Mouse (Mus musculus) limb, embryonic 11.5 days (tissue): Measurements from ENCODE around the gene Gtf2h3. TPM values are rescaled to one million over a fixed set of nuclear protein-coding genes. Genes with fewer than 3 reads are reported as not detected.
"Not testable (repeated sequence)": the region's sequence is repeated elsewhere in the genome, so short reads cannot be mapped to it uniquely, and the experiment has no call there.

ENCODE experiments used
- ATAC-seq: fragments of 200-750 bp; cut with Nextera tagmentation; 2 replicates; pipeline ENCODE4 v1.8.0; 2017; ENCODE audit warnings: low read depth; ENCODE audit not compliant: insufficient number of reproducible peaks, low FRiP score, low TSS enrichment
- DNase-seq: peaks from one replicate; pipeline ENCODE4 v3.0.0-alpha.2; 2015; ENCODE audit warnings: low spot score
- H3K27ac ChIP-seq: fragments of 300-500 bp; sonication (generic); replicated peaks from 2 replicates; pipeline ENCODE4 v1.5.1; 2014; ENCODE audit warnings: low read depth, mild to moderate bottlenecking, low read length
- H3K27me3 ChIP-seq: fragments of 300-500 bp; sonication (generic); 2 replicates; pipeline ENCODE4 v1.6.1; 2014; ENCODE audit warnings: mild to moderate bottlenecking, low read length, mixed read lengths; ENCODE audit not compliant: control insufficient read depth, insufficient read depth
- H3K36me3 ChIP-seq: fragments of 300-500 bp; sonication (generic); 2 replicates; pipeline ENCODE4 v1.6.1; 2014; ENCODE audit warnings: mild to moderate bottlenecking, low read length, moderate library complexity, mixed read lengths; ENCODE audit not compliant: control insufficient read depth, insufficient read depth
- H3K4me1 ChIP-seq: fragments of 300-500 bp; sonication (generic); 2 replicates; pipeline ENCODE4 v1.6.1; 2014; ENCODE audit warnings: low read length, mixed read lengths; ENCODE audit not compliant: control insufficient read depth, insufficient read depth
- H3K4me2 ChIP-seq: fragments of 300-500 bp; sonication (generic); 2 replicates; pipeline ENCODE4 v1.6.1; 2014; ENCODE audit warnings: low read depth, mild to moderate bottlenecking, moderate library complexity; ENCODE audit not compliant: severe bottlenecking
- H3K4me3 ChIP-seq: fragments of 300-500 bp; sonication (generic); 2 replicates; pipeline ENCODE4 v1.5.1; 2014; ENCODE audit warnings: low read depth, low read length
- H3K9ac ChIP-seq: fragments of 300-500 bp; sonication (generic); 2 replicates; pipeline ENCODE4 v1.6.1; 2014; ENCODE audit warnings: mild to moderate bottlenecking, low read length
- H3K9me3 ChIP-seq: fragments of 300-500 bp; sonication (generic); 2 replicates; pipeline ENCODE4 v1.6.1; 2016; ENCODE audit warnings: low read length; ENCODE audit not compliant: control insufficient read depth
- WGBS: fragments of 180-500 bp; shearing (Covaris S2); extraction: QIAGEN DNeasy Blood & Tissue Kit; methylation state at CpG from one replicate; pipeline ENCODE4 v1.1.7; 2014; 5-methylcytosine and 5-hydroxymethylcytosine counted together
- polyA plus RNA-seq: library from polyadenylated mRNA; unstranded; fragments of >200 nt; fragmentation: Nextera tagmentation; extraction: Ambion mirVana; gene quantifications from 2 replicates; pipeline ENCODE4 v1.2.1, GENCODE M21; 2014

Gtf2h3 gene
- polyA plus RNA-seq, 1 experiment from 2014 or later: 98.7 TPM

DNA sequence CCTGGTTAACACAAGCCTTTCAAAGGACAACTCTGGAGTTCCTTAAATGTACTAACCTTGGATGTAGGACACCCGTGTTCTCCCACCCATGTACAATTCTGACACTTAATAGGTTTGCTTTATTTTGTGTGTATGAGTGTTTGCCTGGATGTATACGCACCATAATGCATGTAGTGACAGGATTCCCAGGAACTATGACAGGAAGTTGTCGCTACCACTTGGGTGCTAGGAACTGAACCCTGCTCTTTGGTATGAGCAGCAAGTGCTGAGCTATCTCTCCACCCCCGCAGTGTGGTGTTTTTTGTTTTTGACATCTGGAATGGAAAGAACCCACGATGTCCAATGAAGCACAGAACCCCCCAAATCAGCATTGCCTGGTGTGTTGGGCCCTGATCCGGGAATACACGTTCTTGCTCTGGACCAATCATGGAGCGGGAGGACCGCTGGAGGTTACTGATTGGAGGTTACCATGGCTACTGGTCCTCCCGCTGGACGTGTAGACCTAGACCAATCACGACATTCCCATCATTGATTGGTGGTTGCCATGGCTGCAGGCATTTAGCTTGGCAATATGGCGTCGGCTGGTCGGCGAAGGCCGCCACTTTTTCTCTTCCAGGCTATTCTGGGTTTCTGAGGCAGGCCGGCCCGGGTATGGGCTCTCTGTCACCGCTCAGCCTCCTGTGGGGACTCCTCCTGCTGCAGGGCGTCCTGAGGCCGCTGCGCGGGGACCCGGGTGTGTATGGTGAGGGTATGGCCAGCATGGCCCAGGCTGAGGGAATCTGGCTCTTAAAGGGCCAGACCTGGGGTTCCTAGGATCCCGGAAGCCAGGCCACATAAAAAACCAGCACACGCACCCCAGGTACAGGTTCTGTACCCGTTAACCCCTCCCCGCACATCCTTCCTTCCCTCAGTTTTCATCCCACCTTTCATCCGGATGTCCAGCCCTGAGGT lies 19.6 kb downstream of the Gtf2h3 start:
- Histone ChIP-seq H3K36me3 (peaks cover 10% of the 10 kb centered on the region), H3K27me3 (no peaks in the 10 kb centered on the region), H3K4me3 (peak overlapping the region; percentile 77), H3K9me3 (no peaks in the 10 kb centered on the region), H3K9ac (peak overlapping the region; percentile 73), H3K4me1 (0 out of 2 replicates have a peak, but pooled peaks cover 5% of the 10 kb centered on the region), H3K4me2 (peak overlapping the region; percentile 83), H3K27ac (no peak overlapping the region)
- peak; percentile 92 for DNase-seq
- 7% methylated on average over 30 of the region's 30 CpGs for WGBS
- ATAC-seq: peak; percentile 99

DNA sequence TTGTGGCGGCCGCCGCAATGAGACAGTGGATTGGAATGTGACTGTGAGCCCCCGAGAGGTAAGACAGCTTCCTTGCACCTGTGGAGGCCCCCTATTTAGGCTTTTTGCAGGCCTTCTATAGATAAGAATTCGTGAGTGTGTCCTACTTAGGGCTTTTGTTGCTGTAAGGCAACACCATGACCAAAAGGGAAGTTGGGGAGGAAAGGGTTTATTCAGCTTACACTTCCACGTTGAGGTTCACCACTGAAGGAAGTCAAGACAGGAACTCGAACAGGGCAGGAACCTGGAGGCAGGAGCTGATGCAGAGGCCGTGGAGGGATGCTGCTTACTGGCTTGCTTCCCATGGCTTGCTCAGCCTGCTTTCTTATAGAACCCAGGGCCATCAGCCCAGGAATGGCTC lies 20.8 kb downstream of the Gtf2h3 start:
- not testable (repeated sequence) for H3K9ac ChIP-seq, H3K27me3 ChIP-seq, H3K4me2 ChIP-seq, H3K27ac ChIP-seq, DNase-seq, H3K9me3 ChIP-seq, H3K4me3 ChIP-seq, H3K36me3 ChIP-seq, H3K4me1 ChIP-seq, ATAC-seq
- WGBS: 63% methylated on average over 8 of the region's 8 CpGs

DNA sequence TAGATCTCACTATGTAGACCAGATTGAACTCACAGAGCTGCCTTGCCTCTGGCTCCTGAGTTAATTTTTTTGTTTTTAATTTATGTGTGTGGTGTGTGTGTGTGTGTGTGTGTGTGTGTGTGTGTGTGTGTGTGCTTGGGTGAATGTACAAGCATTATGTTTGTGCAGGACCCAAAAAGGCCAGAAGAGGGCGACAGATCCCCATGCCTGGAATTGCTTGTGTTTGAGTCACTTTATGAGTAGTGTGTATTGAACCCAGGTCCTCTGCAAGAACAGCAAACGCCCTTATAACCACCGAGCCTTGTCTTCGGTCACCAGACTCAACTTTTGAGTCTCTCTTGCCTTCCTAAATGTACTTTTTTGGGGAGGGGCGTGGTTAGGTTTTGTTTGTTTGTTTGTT lies 23.4 kb downstream of the Gtf2h3 start:
- no peak overlapping the region for H3K9ac ChIP-seq
- H3K27me3 ChIP-seq: no peaks in the 10 kb centered on the region
- H3K4me1 ChIP-seq: 0 out of 2 replicates have a peak, but pooled peaks cover 5% of the 10 kb centered on the region
- no peak overlapping the region for H3K4me3 ChIP-seq
- no peaks in the 10 kb centered on the region for H3K9me3 ChIP-seq
- peak; percentile 77 for DNase-seq
- no peaks in the 10 kb centered on the region for H3K36me3 ChIP-seq
- H3K4me2 ChIP-seq: no peak overlapping the region
- 71% methylated on average over 5 of the region's 5 CpGs for WGBS
- no peak for ATAC-seq
- H3K27ac ChIP-seq: no peak overlapping the region

DNA sequence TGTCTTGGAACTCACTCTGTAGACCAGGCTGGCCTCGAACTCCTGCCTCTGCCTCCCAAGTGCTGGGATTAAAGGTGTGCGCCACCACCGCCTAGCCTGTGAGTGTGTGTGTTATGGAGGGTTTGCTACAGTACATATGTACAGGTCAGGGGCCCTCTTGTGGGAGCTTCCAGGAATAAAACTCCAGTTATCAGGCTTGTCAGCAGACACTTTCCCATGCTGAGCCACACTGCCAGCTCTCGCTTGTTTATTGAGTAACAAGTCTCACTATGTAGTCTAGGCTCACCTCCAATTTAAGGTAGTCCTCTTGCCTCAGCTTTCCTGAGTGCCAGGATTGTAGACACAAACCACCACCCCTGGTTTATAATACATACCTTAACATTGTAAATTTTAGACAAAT lies 25.4 kb downstream of the Gtf2h3 start:
- WGBS: 81% methylated on average over 4 of the region's 4 CpGs
- ATAC-seq: no peak

DNA sequence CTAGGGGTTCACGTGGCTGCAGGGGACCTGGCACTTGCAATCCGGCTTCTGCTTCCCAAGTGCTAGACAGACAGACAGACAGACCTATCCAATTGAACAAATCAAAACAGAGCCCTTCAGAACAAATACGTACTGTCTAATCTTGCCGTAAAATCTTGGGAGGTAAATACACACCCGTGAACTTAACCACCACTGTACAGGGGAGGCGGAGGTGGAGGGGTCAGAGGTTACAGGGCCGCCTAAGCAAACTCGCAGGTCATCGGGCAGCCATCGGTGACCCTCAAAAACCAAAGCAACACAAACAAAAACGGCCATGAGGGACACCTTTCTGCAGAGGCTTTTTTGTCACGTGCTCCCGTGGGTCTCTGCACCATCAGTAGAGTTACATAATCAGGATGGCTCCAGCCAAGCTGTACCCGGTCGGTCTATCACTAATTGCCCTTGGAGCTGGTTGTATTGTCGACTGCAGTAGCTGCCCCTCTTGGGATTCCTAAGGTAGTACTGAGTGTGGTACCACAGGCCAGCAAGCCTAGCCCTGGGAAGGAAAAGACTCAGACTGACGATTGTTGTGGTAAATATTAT lies 26.2 kb downstream of the Gtf2h3 start:
- no peak overlapping the region for H3K4me2 ChIP-seq
- ATAC-seq: no peak

More for the DNA sequence above, 25.4 kb downstream of the Gtf2h3 start:
- DNase-seq: no peak
- Histone ChIP-seq H3K9me3 (no peaks in the 10 kb centered on the region), H3K27ac (no peak overlapping the region), H3K4me1 (0 out of 2 replicates have a peak, but pooled peaks cover 2% of the 10 kb centered on the region), H3K27me3 (no peaks in the 10 kb centered on the region), H3K4me2 (no peak overlapping the region), H3K9ac (no peak overlapping the region), H3K4me3 (no peak overlapping the region), H3K36me3 (no peaks in the 10 kb centered on the region)

DNA sequence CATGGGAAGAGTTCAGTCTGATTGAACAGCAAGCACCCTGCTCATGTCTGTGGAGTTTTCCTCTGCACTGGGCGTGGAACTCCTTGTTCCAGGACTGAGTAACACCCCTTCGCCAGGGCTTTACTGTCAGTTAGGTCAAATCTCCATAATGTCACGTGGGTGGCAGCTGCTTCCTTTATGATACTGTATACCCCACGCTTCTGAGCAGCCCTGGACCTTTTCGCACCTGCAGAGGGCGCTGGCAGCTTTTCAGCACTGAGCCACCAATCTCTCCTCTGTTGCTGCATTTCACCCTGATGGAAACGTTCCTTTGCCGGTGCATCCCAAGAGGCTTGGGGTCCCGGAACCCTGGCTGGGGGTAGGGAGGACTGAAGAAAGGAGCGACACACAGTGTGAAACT lies 32.0 kb downstream of the Gtf2h3 start:
- no peak overlapping the region for H3K4me3 ChIP-seq
- no peak overlapping the region for H3K27ac ChIP-seq
- DNase-seq: no peak
- WGBS: 71% methylated on average over 10 of the region's 10 CpGs
- no peaks in the 10 kb centered on the region for H3K27me3 ChIP-seq
- no peaks in the 10 kb centered on the region for H3K9me3 ChIP-seq
- H3K9ac ChIP-seq: no peak overlapping the region
- H3K4me1 ChIP-seq: no peaks in the 10 kb centered on the region
- no peak overlapping the region for H3K4me2 ChIP-seq
- H3K36me3 ChIP-seq: 0 out of 2 replicates have a peak, but pooled peaks cover 2% of the 10 kb centered on the region
- no peak for ATAC-seq

More for the DNA sequence above, 26.2 kb downstream of the Gtf2h3 start:
- no peaks in the 10 kb centered on the region for H3K9me3 ChIP-seq
- H3K4me1 ChIP-seq: no peaks in the 10 kb centered on the region
- DNase-seq: no peak
- no peak overlapping the region for H3K9ac ChIP-seq
- H3K27ac ChIP-seq: no peak overlapping the region
- no peaks in the 10 kb centered on the region for H3K36me3 ChIP-seq
- no peaks in the 10 kb centered on the region for H3K27me3 ChIP-seq
- WGBS: 92% methylated on average over 17 of the region's 17 CpGs
- H3K4me3 ChIP-seq: no peak overlapping the region

DNA sequence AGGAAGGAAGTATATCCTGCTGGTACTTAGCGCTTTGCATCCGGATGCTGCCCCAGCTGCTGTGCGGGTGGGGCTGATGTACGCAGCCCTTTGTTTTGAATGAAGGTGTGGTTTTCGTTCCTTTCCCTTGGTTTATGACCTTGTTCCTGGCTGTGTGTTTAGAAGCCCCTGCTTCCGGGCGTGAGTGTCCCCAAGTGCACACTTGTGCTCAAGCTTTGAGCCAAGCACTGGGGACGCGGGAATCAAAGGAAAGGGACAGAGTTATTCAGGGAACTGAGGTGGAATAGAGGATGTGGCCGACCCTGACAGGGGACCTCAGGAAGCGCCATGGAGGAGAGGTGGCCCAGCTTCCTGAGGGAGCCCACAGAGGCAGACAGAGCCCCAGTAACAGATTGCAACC lies 35.8 kb downstream of the Gtf2h3 start:
- no peak overlapping the region for H3K27ac ChIP-seq
- H3K9me3 ChIP-seq: no peaks in the 10 kb centered on the region
- WGBS: 85% methylated on average over 11 of the region's 11 CpGs
- no peak for DNase-seq
- H3K4me2 ChIP-seq: no peak overlapping the region
- no peaks in the 10 kb centered on the region for H3K27me3 ChIP-seq
- H3K9ac ChIP-seq: no peak overlapping the region
- H3K36me3 ChIP-seq: 0 out of 2 replicates have a peak, but pooled peaks cover 2% of the 10 kb centered on the region
- ATAC-seq: no peak
- H3K4me1 ChIP-seq: no peaks in the 10 kb centered on the region
- H3K4me3 ChIP-seq: no peak overlapping the region

DNA sequence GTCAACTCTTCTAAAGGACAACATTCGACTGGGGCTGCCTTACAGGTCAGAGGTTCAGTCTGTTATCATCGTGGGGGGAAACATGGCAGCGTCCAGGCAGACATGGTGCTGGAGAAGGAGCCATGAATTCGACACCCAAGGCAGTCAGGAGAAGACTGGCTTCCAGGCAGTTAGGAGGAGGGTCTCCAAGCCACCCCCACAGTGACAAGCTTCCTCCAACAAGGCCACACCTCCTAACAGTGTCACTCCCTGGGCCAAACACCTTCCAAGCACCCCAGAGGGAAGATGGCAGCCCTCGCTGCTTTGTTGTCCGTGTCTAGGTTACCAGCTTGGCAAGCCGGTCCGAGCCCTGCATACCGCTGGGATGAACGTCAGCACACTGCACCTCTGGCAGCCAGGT lies 39.8 kb downstream of the Gtf2h3 start:
- 78% methylated on average over 10 of the region's 10 CpGs for WGBS
- Histone ChIP-seq H3K9me3 (no peaks in the 10 kb centered on the region), H3K27ac (no peak overlapping the region), H3K4me2 (no peak overlapping the region), H3K9ac (no peak overlapping the region), H3K36me3 (no peaks in the 10 kb centered on the region), H3K4me1 (no peaks in the 10 kb centered on the region), H3K27me3 (no peaks in the 10 kb centered on the region), H3K4me3 (no peak overlapping the region)
- ATAC-seq: no peak
- no peak for DNase-seq
